23 mouse cellular contexts compared by ENCODE assay signal in the genomic region with DNA sequence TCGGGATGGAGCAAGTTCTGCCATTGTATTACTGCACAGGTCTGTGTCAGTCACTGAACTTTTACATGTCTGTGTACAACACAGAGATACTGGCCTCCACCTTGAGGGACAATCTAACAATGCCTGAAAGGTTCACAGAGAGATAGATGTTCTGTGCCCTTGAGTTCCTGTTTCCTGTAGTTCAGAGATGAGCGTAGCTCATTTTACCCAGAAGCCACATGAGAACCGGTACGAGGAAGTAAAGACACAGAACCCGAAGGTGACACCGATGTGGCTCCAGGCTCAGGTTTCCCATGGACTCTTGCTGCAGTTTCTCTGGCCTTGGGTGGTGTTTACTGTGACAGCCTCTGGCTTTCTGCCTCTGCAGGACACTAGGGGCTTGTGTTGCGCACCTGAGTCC.
DNase-seq lines count a peak whose midpoint lies in the region; ATAC-seq lines count a peak whose summit lies in the region.
"Had no signal": no experiment of that assay in that cellular context is flagged by ENCODE, and none has a peak within 500 bp of the region (broad histone marks: within the 10 kb centered on the region; RNA-seq: fewer than 3 reads in every experiment).

No protein-coding gene starts in this region.

- peak; percentile 8 for DNase-seq in thymus, postnatal 14 days
- DNase-seq in thymus, postnatal 10 days (ENCODE audit: low spot score in 2 of 2), result no peak
- DNase-seq in right cerebral cortex, adult 18-20 months, result no peak
- DNase-seq in MN1 (ENCODE audit: low spot score), result no peak
- DNase-seq: adrenal gland, postnatal 14 days; B cell, adult 2 months; cerebellum, adult 11 months; cerebellum, adult 9-11 months; embryo, embryonic 11 days; gastrocnemius, postnatal 14 days; heart, adult 11 months; heart, postnatal 36 days; kidney, adult 9 months; kidney, postnatal 10 days; layer of hippocampus, adult 9-11 months had no signal

- ATAC-seq in CD4-positive, CD25-positive, alpha-beta regulatory T cell, adult 4 months, result peak; percentile 57
- ATAC-seq in activated CD4-positive, CD25-positive, alpha-beta regulatory T cell, adult 4 months, result peak; percentile 19
- ATAC-seq in neutrophil, adult 5-6 weeks (ENCODE audit: extremely low read depth, insufficient number of reproducible peaks, low FRiP score, poor library complexity, severe bottlenecking), result peak; percentile 22; the same call in 1 of the 2 replicates
- ATAC-seq in megakaryocyte progenitor cell, adult 5-6 weeks (replicated peaks; ENCODE audit: poor library complexity), result no peak
- ATAC-seq: forebrain, embryonic 14.5 days; hindbrain, postnatal 0 days; intestine, embryonic 16.5 days; midbrain, embryonic 13.5 days had no signal
